Mouse (Mus musculus): Measurements from ENCODE around the gene Trim44. TPM values are rescaled to one million over a fixed set of nuclear protein-coding genes. Genes with fewer than 3 reads are reported as not detected.

Gene Trim44
- polyA plus RNA-seq, 1 experiment from 2014 or later, result 16.2 TPM

- Histone ChIP-seq H3K4me2 (ENCODE audit: low read depth, low read length) (no peak overlapping the region), H3K4me3 (replicated peaks; ENCODE audit: low read length) (no peak overlapping the region), H3K27me3 (ENCODE audit: control insufficient read depth, insufficient read depth, low read length) (no peaks in the 10 kb centered on the region), H3K4me1 (ENCODE audit: control insufficient read depth, insufficient read depth, low read length) (no peaks in the 10 kb centered on the region), H3K36me3 (ENCODE audit: control insufficient read depth, insufficient read depth, low read length) (no peaks in the 10 kb centered on the region), H3K27ac (ENCODE audit: low read length) (no peak overlapping the region), H3K9ac (ENCODE audit: low read length) (no peak overlapping the region), H3K9me3 (replicated peaks; ENCODE audit: control insufficient read depth, low read length) (no peaks in the 10 kb centered on the region)
- no peak for ATAC-seq (ENCODE audit: insufficient read depth, low FRiP score)
- 85% methylated on average over 4 of the region's 4 CpGs for WGBS
These were observed 92.5 kb downstream of the Trim44 start for GRCm38 (mm10) chr2:102315153-102315552.

DNA sequence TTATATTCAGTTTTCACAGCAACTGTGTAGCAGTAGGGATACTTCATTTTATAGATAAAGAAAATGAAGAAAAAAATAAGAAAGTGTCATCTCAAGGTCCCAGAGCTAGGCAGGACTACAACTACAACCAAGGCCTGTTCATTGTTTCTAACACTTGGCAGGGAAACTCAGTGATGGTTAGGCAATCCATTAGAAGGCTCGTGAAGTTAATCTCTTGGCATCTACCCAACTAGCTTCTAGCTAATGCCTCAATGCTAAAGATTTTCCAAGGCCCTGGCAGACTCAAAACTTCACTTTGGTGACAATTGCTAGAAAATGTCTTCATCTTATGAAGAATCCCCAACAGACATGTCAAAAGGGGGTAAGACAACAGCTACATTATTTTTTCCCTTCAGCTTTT lies 93.0 kb downstream of the Trim44 start:
- H3K27me3 ChIP-seq (ENCODE audit: control insufficient read depth, insufficient read depth, low read length), result no peaks in the 10 kb centered on the region
- no peaks in the 10 kb centered on the region for H3K9me3 ChIP-seq (replicated peaks; ENCODE audit: control insufficient read depth, low read length)
- H3K36me3 ChIP-seq (ENCODE audit: control insufficient read depth, insufficient read depth, low read length), result no peaks in the 10 kb centered on the region
- no peak overlapping the region for H3K27ac ChIP-seq (ENCODE audit: low read length)
- no peak overlapping the region for H3K9ac ChIP-seq (ENCODE audit: low read length)
- H3K4me2 ChIP-seq (ENCODE audit: low read depth, low read length), result no peak overlapping the region
- H3K4me1 ChIP-seq (ENCODE audit: control insufficient read depth, insufficient read depth, low read length), result no peaks in the 10 kb centered on the region
- no peak for ATAC-seq (ENCODE audit: insufficient read depth, low FRiP score)
- 15% methylated on average over 1 of the region's 1 CpGs for WGBS
- H3K4me3 ChIP-seq (replicated peaks; ENCODE audit: low read length), result no peak overlapping the region

DNA sequence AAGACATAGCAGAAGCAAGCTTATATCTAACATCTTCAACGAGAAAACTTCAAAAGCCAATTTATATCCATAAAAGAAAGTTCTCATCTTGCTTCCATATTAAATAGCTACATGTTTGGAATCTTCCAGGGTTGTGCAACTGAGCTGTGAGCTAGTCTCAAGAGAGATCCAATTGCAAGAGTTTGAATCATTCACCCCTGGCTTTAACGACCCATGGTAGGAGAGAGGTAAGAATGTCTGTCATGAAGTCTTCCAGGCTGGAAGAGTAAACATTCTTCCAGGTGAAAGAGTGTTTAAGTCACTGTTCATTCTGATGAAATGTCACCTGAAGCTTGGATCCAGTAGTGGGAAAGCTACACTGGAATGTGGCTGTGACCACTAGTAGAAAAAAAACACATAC lies 93.6 kb downstream of the Trim44 start:
- H3K27me3 ChIP-seq (ENCODE audit: control insufficient read depth, insufficient read depth, low read length), result no peaks in the 10 kb centered on the region
- H3K36me3 ChIP-seq (ENCODE audit: control insufficient read depth, insufficient read depth, low read length), result no peaks in the 10 kb centered on the region
- no peak for ATAC-seq (ENCODE audit: insufficient read depth, low FRiP score)
- H3K4me2 ChIP-seq (ENCODE audit: low read depth, low read length), result no peak overlapping the region
- 79% methylated on average over 2 of the region's 2 CpGs for WGBS
- H3K9ac ChIP-seq (ENCODE audit: low read length), result no peak overlapping the region
- H3K4me3 ChIP-seq (replicated peaks; ENCODE audit: low read length), result no peak overlapping the region
- no peaks in the 10 kb centered on the region for H3K4me1 ChIP-seq (ENCODE audit: control insufficient read depth, insufficient read depth, low read length)
- H3K27ac ChIP-seq (ENCODE audit: low read length), result no peak overlapping the region
- H3K9me3 ChIP-seq (replicated peaks; ENCODE audit: control insufficient read depth, low read length), result no peaks in the 10 kb centered on the region

DNA sequence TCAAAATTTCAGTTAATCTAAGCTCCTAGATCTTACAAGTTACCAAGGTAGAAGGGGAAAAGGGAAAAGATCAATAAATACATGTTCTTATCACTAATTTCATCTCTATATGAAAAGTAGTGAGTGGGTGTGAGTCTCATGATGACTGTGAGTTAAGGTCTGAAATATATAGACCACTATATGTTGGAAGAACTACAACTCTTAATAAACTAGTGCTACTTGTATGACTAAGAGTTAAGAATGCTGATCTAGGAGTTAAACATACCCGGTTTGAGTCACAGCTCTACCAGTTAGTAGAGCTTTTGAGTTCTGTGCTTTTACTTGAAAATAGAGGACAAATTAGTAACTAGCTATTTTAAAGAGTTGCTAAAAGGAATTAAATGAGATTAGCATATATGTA lies 94.7 kb downstream of the Trim44 start:
- H3K36me3 ChIP-seq (ENCODE audit: control insufficient read depth, insufficient read depth, low read length), result no peaks in the 10 kb centered on the region
- H3K4me1 ChIP-seq (ENCODE audit: control insufficient read depth, insufficient read depth, low read length), result no peaks in the 10 kb centered on the region
- H3K27ac ChIP-seq (ENCODE audit: low read length), result no peak overlapping the region
- no peaks in the 10 kb centered on the region for H3K27me3 ChIP-seq (ENCODE audit: control insufficient read depth, insufficient read depth, low read length)
- H3K4me2 ChIP-seq (ENCODE audit: low read depth, low read length), result no peak overlapping the region
- WGBS, result 88% methylated on average over 1 of the region's 1 CpGs
- ATAC-seq (ENCODE audit: insufficient read depth, low FRiP score), result no peak
- no peaks in the 10 kb centered on the region for H3K9me3 ChIP-seq (replicated peaks; ENCODE audit: control insufficient read depth, low read length)
- H3K4me3 ChIP-seq (replicated peaks; ENCODE audit: low read length), result no peak overlapping the region
- H3K9ac ChIP-seq (ENCODE audit: low read length), result no peak overlapping the region

DNA sequence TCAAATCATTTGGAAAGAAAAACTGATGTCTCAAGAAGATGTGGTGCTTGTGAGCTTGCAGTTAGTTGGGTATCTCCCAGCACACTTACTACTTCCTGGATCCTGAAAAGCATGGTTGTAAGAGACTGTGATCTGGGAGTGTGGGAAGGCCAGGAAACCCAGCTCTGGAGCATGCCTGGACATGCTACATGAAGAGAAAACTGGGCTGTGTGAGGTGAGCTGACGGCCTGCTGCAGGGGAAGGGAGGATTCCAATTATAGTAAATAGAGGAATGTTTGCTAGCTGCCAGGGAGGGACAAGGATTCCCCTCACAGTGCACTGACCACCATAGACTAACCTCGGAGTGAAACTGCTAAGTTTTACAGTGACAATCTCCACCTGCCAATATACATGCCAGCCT lies 104.4 kb downstream of the Trim44 start:
- Histone ChIP-seq H3K4me2 (ENCODE audit: low read depth, low read length) (no peak overlapping the region), H3K27ac (ENCODE audit: low read length) (no peak overlapping the region), H3K9ac (ENCODE audit: low read length) (no peak overlapping the region), H3K27me3 (ENCODE audit: control insufficient read depth, insufficient read depth, low read length) (no peaks in the 10 kb centered on the region), H3K4me1 (ENCODE audit: control insufficient read depth, insufficient read depth, low read length) (no peaks in the 10 kb centered on the region), H3K4me3 (replicated peaks; ENCODE audit: low read length) (no peak overlapping the region), H3K9me3 (replicated peaks; ENCODE audit: control insufficient read depth, low read length) (no peaks in the 10 kb centered on the region), H3K36me3 (ENCODE audit: control insufficient read depth, insufficient read depth, low read length) (no peaks in the 10 kb centered on the region)
- WGBS, result 28% methylated on average over 2 of the region's 2 CpGs
- ATAC-seq (ENCODE audit: insufficient read depth, low FRiP score), result no peak

- no peak overlapping the region for H3K4me2 ChIP-seq (ENCODE audit: low read depth, low read length)
- 92% methylated on average over 1 of the region's 1 CpGs for WGBS
- H3K9me3 ChIP-seq (replicated peaks; ENCODE audit: control insufficient read depth, low read length), result no peaks in the 10 kb centered on the region
- H3K27ac ChIP-seq (ENCODE audit: low read length), result no peak overlapping the region
- H3K9ac ChIP-seq (ENCODE audit: low read length), result no peak overlapping the region
- H3K36me3 ChIP-seq (ENCODE audit: control insufficient read depth, insufficient read depth, low read length), result no peaks in the 10 kb centered on the region
- ATAC-seq (ENCODE audit: insufficient read depth, low FRiP score), result no peak
- no peaks in the 10 kb centered on the region for H3K4me1 ChIP-seq (ENCODE audit: control insufficient read depth, insufficient read depth, low read length)
- no peaks in the 10 kb centered on the region for H3K27me3 ChIP-seq (ENCODE audit: control insufficient read depth, insufficient read depth, low read length)
- H3K4me3 ChIP-seq (replicated peaks; ENCODE audit: low read length), result no peak overlapping the region
These were observed 105.1 kb downstream of the Trim44 start for GRCm38 (mm10) chr2:102302532-102302931.

GRCm38 (mm10) chr2:102294827-102295270 lies 112.8 kb downstream of the Trim44 start:
- 30% methylated on average over 6 of the region's 6 CpGs for WGBS
- Histone ChIP-seq H3K27me3 (ENCODE audit: control insufficient read depth, insufficient read depth, low read length) (no peaks in the 10 kb centered on the region), H3K9me3 (replicated peaks; ENCODE audit: control insufficient read depth, low read length) (no peaks in the 10 kb centered on the region), H3K9ac (ENCODE audit: low read length) (no peak overlapping the region), H3K4me2 (ENCODE audit: low read depth, low read length) (no peak overlapping the region), H3K36me3 (ENCODE audit: control insufficient read depth, insufficient read depth, low read length) (no peaks in the 10 kb centered on the region), H3K4me1 (ENCODE audit: control insufficient read depth, insufficient read depth, low read length) (0 out of 2 replicates have a peak, but pooled peaks cover 6% of the 10 kb centered on the region), H3K4me3 (replicated peaks; ENCODE audit: low read length) (no peak overlapping the region), H3K27ac (ENCODE audit: low read length) (no peak overlapping the region)
- no peak for ATAC-seq (ENCODE audit: insufficient read depth, low FRiP score)

GRCm38 (mm10) chr2:102293181-102293580 lies 114.4 kb downstream of the Trim44 start:
- no peak overlapping the region for H3K4me2 ChIP-seq (ENCODE audit: low read depth, low read length)
- H3K27ac ChIP-seq (ENCODE audit: low read length), result no peak overlapping the region
- no peaks in the 10 kb centered on the region for H3K36me3 ChIP-seq (ENCODE audit: control insufficient read depth, insufficient read depth, low read length)
- H3K4me1 ChIP-seq (ENCODE audit: control insufficient read depth, insufficient read depth, low read length), result 0 out of 2 replicates have a peak, but pooled peaks cover 6% of the 10 kb centered on the region
- 53% methylated on average over 1 of the region's 1 CpGs for WGBS
- H3K27me3 ChIP-seq (ENCODE audit: control insufficient read depth, insufficient read depth, low read length), result no peaks in the 10 kb centered on the region
- no peak overlapping the region for H3K4me3 ChIP-seq (replicated peaks; ENCODE audit: low read length)
- no peak for ATAC-seq (ENCODE audit: insufficient read depth, low FRiP score)
- H3K9me3 ChIP-seq (replicated peaks; ENCODE audit: control insufficient read depth, low read length), result no peaks in the 10 kb centered on the region
- no peak overlapping the region for H3K9ac ChIP-seq (ENCODE audit: low read length)

- Histone ChIP-seq H3K4me3 (replicated peaks; ENCODE audit: low read length) (no peak overlapping the region), H3K36me3 (ENCODE audit: control insufficient read depth, insufficient read depth, low read length) (no peaks in the 10 kb centered on the region), H3K9ac (ENCODE audit: low read length) (no peak overlapping the region), H3K4me1 (ENCODE audit: control insufficient read depth, insufficient read depth, low read length) (0 out of 2 replicates have a peak, but pooled peaks cover 6% of the 10 kb centered on the region), H3K9me3 (replicated peaks; ENCODE audit: control insufficient read depth, low read length) (no peaks in the 10 kb centered on the region), H3K27ac (ENCODE audit: low read length) (no peak overlapping the region), H3K4me2 (ENCODE audit: low read depth, low read length) (no peak overlapping the region), H3K27me3 (ENCODE audit: control insufficient read depth, insufficient read depth, low read length) (no peaks in the 10 kb centered on the region)
- WGBS, result 81% methylated on average over 1 of the region's 1 CpGs
- ATAC-seq (ENCODE audit: insufficient read depth, low FRiP score), result no peak
These were observed 115.6 kb downstream of the Trim44 start for GRCm38 (mm10) chr2:102292051-102292450.

- no peak for ATAC-seq (ENCODE audit: insufficient read depth, low FRiP score)
- Histone ChIP-seq H3K9ac (ENCODE audit: low read length) (no peak overlapping the region), H3K27ac (ENCODE audit: low read length) (no peak overlapping the region), H3K4me2 (ENCODE audit: low read depth, low read length) (no peak overlapping the region), H3K4me1 (ENCODE audit: control insufficient read depth, insufficient read depth, low read length) (0 out of 2 replicates have a peak, but pooled peaks cover 6% of the 10 kb centered on the region), H3K36me3 (ENCODE audit: control insufficient read depth, insufficient read depth, low read length) (no peaks in the 10 kb centered on the region), H3K27me3 (ENCODE audit: control insufficient read depth, insufficient read depth, low read length) (no peaks in the 10 kb centered on the region), H3K9me3 (replicated peaks; ENCODE audit: control insufficient read depth, low read length) (no peaks in the 10 kb centered on the region), H3K4me3 (replicated peaks; ENCODE audit: low read length) (no peak overlapping the region)
- 75% methylated on average over 2 of the region's 2 CpGs for WGBS
These were observed 116.1 kb downstream of the Trim44 start for GRCm38 (mm10) chr2:102291533-102291932.
